ENCODE assay signal across 8 mouse cellular contexts in the genomic region with DNA sequence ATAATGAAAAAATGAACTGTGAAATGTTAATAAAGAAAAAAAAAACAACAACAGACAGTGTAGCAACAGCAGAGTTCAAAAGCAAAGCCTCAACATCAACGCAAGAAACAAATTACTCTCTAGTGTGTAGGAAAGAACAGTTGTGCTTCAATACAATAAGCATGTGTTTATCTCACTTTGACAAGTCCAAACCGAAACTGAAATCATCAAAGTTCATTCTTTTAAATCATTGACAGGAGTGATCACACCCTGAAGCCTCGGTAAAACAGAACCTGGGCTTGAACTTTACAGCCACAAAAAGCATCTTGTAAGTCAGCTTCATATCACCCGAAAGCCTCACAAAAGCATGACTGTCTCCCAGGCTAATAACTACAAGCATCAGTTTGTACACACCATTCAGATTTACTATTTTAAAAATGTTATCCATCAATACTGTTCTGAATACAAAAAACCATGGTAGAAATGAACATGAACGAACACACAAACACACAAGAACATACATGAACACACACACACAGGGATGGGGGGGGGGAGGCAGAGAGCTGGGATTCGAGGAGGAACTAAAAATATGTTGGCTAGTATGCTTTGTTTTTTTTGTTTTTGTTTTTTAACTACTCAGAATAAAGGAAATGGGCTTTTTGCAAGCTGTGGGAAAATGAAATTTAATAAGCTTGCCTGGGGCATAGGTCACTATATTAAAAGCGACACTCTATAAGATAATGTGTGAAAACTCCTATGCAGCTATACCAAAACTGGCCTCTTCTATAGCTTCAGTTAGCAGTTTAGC. TPM values are rescaled to one million over a fixed set of nuclear protein-coding genes. Genes with fewer than 3 reads are reported as not detected.
DNase-seq lines count a peak whose midpoint lies in the region; ATAC-seq and TF ChIP-seq lines count a peak whose summit lies in the region.

No protein-coding gene starts in this region.

- H3K27ac ChIP-seq in kidney, embryonic 16.5 days (ENCODE audit: low read length), result no peak overlapping the region
- H3K27ac ChIP-seq in embryonic facial prominence, embryonic 13.5 days, result no peak overlapping the region
- peak overlapping the region; percentile 77 for H3K27ac ChIP-seq in macrophage

- ATAC-seq in kidney, embryonic 16.5 days (ENCODE audit: low FRiP score, low TSS enrichment), result no peak
- no peak for ATAC-seq in G1E (ENCODE audit: extremely low read depth, insufficient number of reproducible peaks, low FRiP score, poor library complexity, severe bottlenecking)
- no peak for ATAC-seq in embryonic facial prominence, embryonic 13.5 days (ENCODE audit: insufficient number of reproducible peaks, insufficient read depth, low FRiP score, low TSS enrichment, low read depth)
- no peak for ATAC-seq in cerebellum, adult (ENCODE audit: insufficient number of reproducible peaks, low FRiP score, low TSS enrichment)

- no peaks in the 10 kb centered on the region for H3K27me3 ChIP-seq in kidney, embryonic 16.5 days (ENCODE audit: insufficient read depth, low read length)
- H3K27me3 ChIP-seq in G1E (ENCODE audit: insufficient read depth, low read length), result no peaks in the 10 kb centered on the region
- H3K27me3 ChIP-seq in embryonic facial prominence, embryonic 13.5 days, result no peaks in the 10 kb centered on the region

- H3K9me3 ChIP-seq in kidney, embryonic 16.5 days (ENCODE audit: low read length), result no peaks in the 10 kb centered on the region
- no peaks in the 10 kb centered on the region for H3K9me3 ChIP-seq in G1E (replicated peaks)
- H3K9me3 ChIP-seq in embryonic facial prominence, embryonic 13.5 days, result no peaks in the 10 kb centered on the region

- no peak overlapping the region for H3K9ac ChIP-seq in kidney, embryonic 16.5 days (replicated peaks; ENCODE audit: low read length)
- H3K9ac ChIP-seq in embryonic facial prominence, embryonic 13.5 days, result no peak overlapping the region

- TF ChIP-seq CTCF in G1E (IDR thresholded peaks at IDR 0.05; ENCODE audit: low read depth, low read length), result no peak

- no peak for DNase-seq in kidney, adult 11 months
- no peak for DNase-seq in G1E (ENCODE audit: low spot score)
- DNase-seq in ovary, postnatal 10 days (ENCODE audit: low spot score), result no peak
- no peak for DNase-seq in retina, embryonic 14.5 days (ENCODE audit: low spot score)

- peaks cover 25% of the 10 kb centered on the region for H3K4me1 ChIP-seq in kidney, embryonic 16.5 days (ENCODE audit: insufficient read depth, low read length)
- H3K4me1 ChIP-seq in G1E (ENCODE audit: insufficient read depth, low read depth, low read length), result peaks cover 29% of the 10 kb centered on the region
- peaks cover 14% of the 10 kb centered on the region for H3K4me1 ChIP-seq in embryonic facial prominence, embryonic 13.5 days

- H3K79me2 ChIP-seq in macrophage (ENCODE audit: inconsistent target), result peaks cover 70% of the 10 kb centered on the region

- H3K36me3 ChIP-seq in kidney, embryonic 16.5 days (ENCODE audit: insufficient read depth, low read length), result no peaks in the 10 kb centered on the region
- peaks cover 4% of the 10 kb centered on the region for H3K36me3 ChIP-seq in G1E (replicated peaks)
- no peaks in the 10 kb centered on the region for H3K36me3 ChIP-seq in embryonic facial prominence, embryonic 13.5 days
- no peaks in the 10 kb centered on the region for H3K36me3 ChIP-seq in macrophage (ENCODE audit: inconsistent target)

- H3K4me3 ChIP-seq in kidney, embryonic 16.5 days (ENCODE audit: low read length), result peak overlapping the region; percentile 19
- H3K4me3 ChIP-seq in G1E (ENCODE audit: low read depth, low read length) (peak overlapping the region; percentile 95; the same call in 1 of the 2 replicates), macrophage (ENCODE audit: inconsistent target) (peak overlapping the region; percentile 81)
- H3K4me3 ChIP-seq in embryonic facial prominence, embryonic 13.5 days, result no peak overlapping the region

- peak overlapping the region; percentile 68 for H3K4me2 ChIP-seq in kidney, embryonic 16.5 days (replicated peaks; ENCODE audit: low read depth, low read length)
- peak overlapping the region; percentile 81 for H3K4me2 ChIP-seq in embryonic facial prominence, embryonic 13.5 days

- 43% methylated on average over 7 of the region's 7 CpGs for WGBS in kidney, embryonic 16.5 days
- 51% methylated on average over 7 of the region's 7 CpGs for WGBS in embryonic facial prominence, embryonic 13.5 days
- 12% methylated on average over 6 of the region's 7 CpGs for WGBS in macrophage (ENCODE audit: missing documents)

RNA-seq across cellular contexts. Expression of a gene that starts 2.7 kb away (rescaled TPM):
- polyA plus RNA-seq in kidney, embryonic 16.5 days (2015; fragmentation: Nextera tagmentation; extraction: Ambion mirVana), result 68.0 and 74.3 TPM in 2 replicates
- total RNA-seq in G1E (2014; fragmentation: Nextera tagmentation) (569 and 608 TPM in 2 replicates), G1E (2017) (323 and 358 TPM in 2 replicates)
- polyA plus RNA-seq in G1E (2012) (135 and 136 TPM in 2 replicates), macrophage (2018) (98.5 to 135 TPM (median 111 TPM) in 3 replicates)
- polyA plus RNA-seq in embryonic facial prominence, embryonic 13.5 days (2015; fragmentation: Nextera tagmentation; extraction: Ambion mirVana), result 38.1 and 50.3 TPM in 2 replicates
- 100 to 1,000 TPM; 141 to 413 (median 246) TPM for total RNA-seq in macrophage (2018; cell fraction: chromatin; rRNA removed)
- total RNA-seq in macrophage (2018; cell fraction: cytosol; rRNA removed), result 100 to 1,000 TPM; 170 to 231 (median 203) TPM
- total RNA-seq in macrophage (2018; cell fraction: nucleus; rRNA removed), result 100 to 1,000 TPM; 155 to 273 (median 205) TPM

RNA-seq across cellular contexts. Expression of a gene that starts 34.9 kb away (rescaled TPM):
- polyA plus RNA-seq in kidney, embryonic 16.5 days (2015; fragmentation: Nextera tagmentation; extraction: Ambion mirVana), result 25.5 and 29.3 TPM in 2 replicates
- total RNA-seq in G1E (2014; fragmentation: Nextera tagmentation), result 25.0 and 38.5 TPM in 2 replicates
- total RNA-seq in G1E (2017), result 17.9 and 18.5 TPM in 2 replicates
- polyA plus RNA-seq in G1E (2012), result 1.9 and 2.0 TPM in 2 replicates
- 25.1 and 29.1 TPM in 2 replicates for polyA plus RNA-seq in embryonic facial prominence, embryonic 13.5 days (2015; fragmentation: Nextera tagmentation; extraction: Ambion mirVana)
- total RNA-seq in macrophage (2018; cell fraction: chromatin; rRNA removed), result 1 to 10 TPM in 22 of 26 experiments, under 1 TPM in 4; 0.51 to 6.9 (median 3.1) TPM
- 10 to 100 TPM in 25 of 26 experiments, 1 to 10 TPM in 1; 9.6 to 15.3 (median 12.9) TPM for total RNA-seq in macrophage (2018; cell fraction: cytosol; rRNA removed)
- 1 to 10 TPM; 2.0 to 9.2 (median 5.4) TPM for total RNA-seq in macrophage (2018; cell fraction: nucleus; rRNA removed)
- 10.6 to 19.8 TPM (median 15.6 TPM) in 3 replicates for polyA plus RNA-seq in macrophage (2018)
